Mouse (Mus musculus) kidney, postnatal 14 days (tissue): ENCODE data around the gene Prkcd.

Source experiments
- DNase-seq: peaks from one replicate; pipeline ENCODE4 v3.0.0; 2022; ENCODE audit warnings: mixed read lengths

Gene Prkcd

DNA sequence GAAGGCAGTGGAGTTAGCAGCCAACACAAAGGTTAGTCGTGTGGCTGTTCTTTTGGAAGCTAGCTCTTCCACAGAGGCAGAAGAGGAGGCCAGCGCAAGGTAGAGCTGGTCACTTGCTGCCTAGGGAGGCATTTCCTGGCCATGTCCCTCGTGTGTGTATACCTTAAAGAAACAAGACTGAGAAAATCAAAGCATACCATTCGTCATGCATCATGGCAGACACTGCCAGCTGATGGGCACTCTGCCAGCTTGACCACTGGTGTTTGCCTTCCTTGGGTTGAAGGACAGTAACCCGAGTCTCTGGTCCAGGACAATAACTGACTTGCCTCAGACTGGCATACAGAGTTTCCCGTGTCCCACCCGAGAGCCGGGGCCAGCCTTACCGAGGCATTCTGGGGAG lies 55.7 kb downstream of the Prkcd start:
- peak; percentile 66 for DNase-seq

GRCm38 (mm10) chr14:30568016-30568415 lies 58.0 kb downstream of the Prkcd start:
- DNase-seq, result no peak

DNA sequence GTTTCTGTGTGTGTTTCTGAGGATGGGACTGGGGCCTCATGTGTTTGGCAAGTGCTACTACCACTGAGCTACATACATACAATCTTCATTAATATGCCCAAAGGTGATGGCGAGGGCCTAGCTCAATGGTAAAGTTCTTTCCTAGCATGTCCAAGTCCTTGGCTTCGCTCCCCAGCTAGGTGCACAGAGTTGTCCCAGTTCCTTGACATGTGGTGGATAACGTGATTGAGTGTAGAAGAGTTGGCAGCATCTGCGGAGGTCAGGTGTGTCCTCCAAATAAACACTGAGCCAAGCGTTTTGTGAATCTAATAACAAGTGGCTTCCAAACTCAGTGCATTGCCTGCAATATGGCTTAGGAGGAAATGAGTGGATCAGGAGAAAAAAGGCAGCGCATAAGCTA lies 59.7 kb downstream of the Prkcd start:
- no peak for DNase-seq

DNA sequence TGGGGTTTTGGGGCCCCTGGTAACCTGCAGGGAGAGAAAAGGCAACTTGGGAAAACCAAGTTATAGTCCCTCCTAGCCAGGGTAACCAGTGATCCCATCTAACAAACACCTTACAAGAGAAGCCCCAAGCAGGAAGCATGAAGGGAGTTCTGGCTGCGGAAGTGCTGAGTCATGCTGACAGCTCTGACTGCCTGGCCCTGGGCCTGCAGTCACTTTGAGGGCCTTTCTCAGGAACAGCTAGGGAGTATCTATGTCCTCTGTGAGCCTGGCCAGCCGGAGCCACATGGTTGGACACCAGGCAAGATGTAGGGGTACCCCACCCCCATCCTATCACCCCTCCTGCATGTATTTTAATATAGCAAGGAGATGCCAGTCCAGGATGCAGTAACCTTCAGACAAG lies 61.6 kb downstream of the Prkcd start:
- DNase-seq, result peak; percentile 82

DNA sequence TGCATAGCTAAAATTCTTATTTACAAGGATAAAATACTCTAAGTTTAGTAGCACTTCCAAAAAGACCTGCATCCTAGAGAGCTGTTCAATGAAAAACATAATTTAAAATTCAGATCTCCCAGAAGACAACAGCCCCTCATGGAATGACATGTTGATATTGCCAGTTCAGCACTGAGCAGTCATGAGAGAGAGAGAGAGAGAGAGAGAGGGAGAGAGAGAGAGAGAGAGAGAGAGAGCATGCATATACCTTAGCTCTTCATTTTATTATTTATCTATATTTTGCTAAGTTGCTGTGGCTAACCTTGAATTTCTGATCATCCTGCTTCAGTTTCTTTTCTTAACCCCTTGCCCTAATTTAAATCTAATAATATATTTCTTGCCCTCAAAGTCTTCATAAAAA lies 63.7 kb downstream of the Prkcd start:
- no peak for DNase-seq

DNA sequence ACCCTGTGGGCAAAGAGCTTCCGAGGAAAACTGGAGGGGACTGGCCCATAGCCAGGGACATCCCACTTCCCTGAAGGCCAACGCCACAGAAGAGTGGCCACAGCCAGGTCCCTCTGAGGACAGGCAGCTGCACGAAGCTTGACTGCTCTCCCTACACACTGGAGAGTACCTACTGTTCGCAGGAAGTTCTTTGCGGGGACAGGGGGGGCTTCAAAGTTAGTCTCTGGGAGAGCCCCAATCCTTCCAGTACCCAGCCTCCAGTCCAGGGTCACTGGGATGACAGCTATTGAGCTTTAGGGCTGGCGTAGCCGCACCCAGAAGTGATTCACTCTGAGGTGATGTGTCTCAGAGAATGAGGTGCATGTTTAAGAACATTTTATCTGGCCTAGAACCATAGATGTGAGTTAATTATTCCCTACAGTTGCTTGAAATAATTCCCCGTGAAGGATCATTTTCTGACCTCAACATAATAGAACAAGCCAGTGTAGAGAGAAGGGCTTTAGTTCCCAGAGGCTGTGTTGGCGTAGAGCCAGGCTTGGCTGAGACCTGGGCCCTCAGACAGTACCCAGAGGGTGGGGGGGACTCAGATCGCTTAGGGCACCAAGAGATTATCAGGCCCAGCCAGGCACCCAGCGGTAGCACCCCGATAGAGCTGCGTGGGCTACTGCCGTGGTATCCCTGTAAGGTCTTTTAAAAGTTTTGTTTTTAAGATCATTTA lies 64.4 kb downstream of the Prkcd start:
- peak; percentile 90 for DNase-seq

GRCm38 (mm10) chr14:30560803-30561389 lies 65.1 kb downstream of the Prkcd start:
- peak; percentile 46 for DNase-seq

DNA sequence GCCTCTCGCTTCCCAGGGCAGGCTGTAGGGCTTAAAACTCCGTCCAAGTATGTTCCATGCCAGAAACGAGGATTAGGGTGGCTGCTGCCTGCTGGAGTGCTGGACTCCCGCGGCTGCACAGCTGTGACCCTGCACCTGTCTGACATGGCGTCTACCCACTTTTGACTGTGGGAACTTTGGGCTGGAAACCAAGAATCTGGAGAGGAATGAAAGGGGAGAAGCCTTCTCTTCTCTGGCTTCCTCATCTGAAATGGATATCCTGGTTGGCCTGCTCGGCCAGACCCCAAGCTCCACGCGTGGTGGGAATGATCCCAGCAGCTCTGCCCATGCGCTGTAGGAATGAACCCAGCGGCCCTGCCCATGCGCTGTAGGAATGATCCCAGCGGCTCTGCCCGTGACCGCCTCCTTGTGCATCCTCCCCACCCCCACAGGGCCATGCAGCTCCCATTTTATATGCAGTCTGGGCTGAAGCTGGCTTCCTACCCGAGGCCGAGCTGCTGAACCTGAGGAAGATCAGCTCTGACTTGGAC lies 66.6 kb downstream of the Prkcd start:
- peak; percentile 77 for DNase-seq

DNA sequence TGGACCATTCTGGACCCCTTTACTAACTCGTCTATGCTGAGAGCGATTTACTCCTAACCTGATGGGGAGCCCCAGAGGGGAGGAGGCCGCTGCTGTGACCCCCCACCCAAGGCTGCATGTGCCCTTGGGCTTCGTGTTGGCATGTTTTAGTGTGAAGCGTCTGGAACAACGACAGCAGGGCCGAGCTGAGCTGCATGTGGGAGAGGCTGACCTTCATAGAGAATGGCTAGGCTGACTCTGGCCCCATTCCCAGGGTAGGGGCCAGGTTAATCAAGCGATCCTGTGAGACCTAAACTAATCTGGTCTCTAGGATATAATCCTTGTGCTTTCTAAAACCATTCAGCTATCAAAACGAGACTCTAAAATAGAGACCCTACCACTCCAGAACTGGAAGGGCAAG lies 68.3 kb downstream of the Prkcd start:
- DNase-seq, result no peak

- no peak for DNase-seq
Measured at GRCm38 (mm10) chr14:30556651-30557050, 69.4 kb downstream of the Prkcd start.

GRCm38 (mm10) chr14:30553185-30553584 lies 72.8 kb downstream of the Prkcd start:
- DNase-seq, result no peak

DNA sequence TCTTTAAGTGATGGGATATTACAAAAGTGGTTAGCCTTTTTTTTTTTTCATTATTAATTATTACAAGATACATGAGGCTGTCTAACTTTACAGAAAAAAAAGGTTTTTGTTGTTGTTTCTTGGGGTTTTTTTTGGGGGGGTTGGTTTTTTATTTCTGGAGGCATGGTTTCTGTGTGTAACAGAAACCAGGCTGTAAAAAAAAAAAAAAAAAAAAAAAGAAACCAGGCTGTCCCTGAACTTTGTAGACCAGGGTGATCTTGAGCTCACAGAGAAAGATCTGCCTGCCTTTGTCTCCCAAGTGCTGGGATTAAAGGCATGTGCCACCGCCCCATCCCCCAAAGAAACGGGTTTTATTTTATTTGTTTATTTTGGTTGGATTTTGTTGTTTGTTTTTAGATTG lies 74.0 kb downstream of the Prkcd start:
- DNase-seq, result no peak

GRCm38 (mm10) chr14:30551509-30551908 lies 74.5 kb downstream of the Prkcd start:
- no peak for DNase-seq

DNA sequence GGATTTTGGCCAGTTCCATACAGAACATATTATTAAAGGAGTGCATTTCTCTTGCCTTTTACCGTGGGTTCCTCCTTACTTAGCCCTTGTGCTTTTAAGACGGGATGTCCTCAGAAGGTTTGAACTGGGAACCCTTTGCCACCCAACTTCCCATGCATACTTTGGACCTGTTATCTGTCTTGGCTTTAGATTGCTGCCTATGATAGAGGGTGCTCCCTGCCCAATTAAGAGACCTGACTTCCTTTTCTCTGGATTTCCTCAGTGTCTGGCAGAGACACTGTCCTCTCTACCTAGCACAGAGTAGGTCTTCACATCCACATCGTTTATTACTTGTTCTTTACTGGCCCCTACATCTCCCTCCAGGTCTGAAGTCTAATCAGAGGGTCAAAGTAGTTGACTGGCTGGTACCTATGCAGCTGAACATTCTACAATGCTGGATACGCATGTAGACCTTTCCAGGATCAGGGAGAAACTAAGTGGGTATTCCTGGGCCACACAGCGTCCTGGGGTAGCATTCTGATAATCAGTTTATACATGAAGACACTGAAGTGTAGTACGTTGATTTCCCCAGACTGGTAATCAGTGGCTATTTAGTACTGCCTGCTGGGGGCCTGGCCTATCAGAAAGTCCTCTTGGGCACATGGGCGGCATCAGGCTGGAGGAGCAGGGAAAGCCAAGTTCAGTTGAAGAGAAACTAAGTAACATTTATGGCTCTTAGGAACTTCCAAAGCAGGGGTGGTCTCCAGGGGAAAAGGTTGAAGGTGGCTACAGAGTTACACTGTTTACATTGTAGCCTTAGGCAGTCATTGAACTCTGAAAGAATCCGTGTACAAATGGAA lies 75.6 kb downstream of the Prkcd start:
- DNase-seq, result no peak

DNA sequence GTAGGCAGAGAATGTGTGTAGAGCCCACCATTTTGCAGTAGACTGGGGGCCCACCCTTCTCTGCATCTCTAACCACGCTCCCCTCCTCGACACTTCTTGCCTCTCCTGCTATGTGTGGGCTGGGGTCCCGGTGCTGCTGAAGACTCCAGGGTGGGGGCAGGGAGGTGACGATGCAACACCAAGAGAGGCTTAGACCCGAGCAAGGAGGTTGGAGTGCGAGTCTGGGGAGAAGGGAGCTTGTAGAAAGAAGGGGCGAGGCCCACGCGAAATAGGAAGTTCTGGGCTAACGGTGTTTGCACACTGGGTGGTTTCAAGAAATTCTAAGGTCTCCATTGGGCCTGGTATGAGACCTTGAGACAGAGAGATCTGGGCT lies 76.2 kb downstream of the Prkcd start:
- DNase-seq, result no peak

DNA sequence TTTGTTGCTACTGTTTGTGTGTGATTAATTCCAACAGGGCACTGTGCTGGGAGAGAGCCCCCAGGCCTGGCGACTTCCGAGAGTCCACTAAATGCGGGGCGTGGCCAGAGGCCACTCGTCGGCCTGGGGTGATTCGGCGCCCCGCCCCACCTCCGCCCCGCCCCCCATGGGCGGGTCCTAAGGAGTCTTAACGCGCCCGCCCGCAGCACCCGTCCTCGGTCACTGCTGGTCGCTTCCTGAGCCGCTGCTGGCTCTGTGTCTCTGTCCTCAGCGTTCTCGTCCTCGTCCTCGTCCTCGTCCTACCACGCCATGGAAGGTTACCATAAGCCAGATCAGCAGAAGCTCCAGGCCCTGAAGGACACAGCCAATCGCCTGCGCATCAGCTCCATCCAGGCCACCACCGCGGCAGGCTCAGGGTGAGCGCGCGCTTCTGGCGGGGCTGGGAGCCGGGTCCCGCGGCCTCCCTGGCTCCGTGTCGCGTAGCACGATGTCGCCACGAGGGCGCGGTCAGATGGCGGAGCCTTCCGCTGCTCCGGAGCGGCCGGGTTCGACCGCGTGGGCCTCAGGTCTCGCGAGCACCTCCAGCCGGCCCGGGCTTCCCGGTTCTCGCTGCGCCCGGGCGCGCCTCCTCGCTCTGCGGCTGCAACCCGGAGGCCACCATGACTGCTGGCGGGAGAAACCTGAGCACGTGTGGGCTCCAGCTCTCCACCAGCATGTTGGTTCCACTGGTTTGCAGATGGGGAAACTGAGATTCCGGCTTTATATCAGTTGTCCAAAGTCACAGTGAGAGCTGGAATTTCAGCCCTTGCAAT lies 76.8 kb downstream of the Prkcd start:
- peak; percentile 99 for DNase-seq

DNA sequence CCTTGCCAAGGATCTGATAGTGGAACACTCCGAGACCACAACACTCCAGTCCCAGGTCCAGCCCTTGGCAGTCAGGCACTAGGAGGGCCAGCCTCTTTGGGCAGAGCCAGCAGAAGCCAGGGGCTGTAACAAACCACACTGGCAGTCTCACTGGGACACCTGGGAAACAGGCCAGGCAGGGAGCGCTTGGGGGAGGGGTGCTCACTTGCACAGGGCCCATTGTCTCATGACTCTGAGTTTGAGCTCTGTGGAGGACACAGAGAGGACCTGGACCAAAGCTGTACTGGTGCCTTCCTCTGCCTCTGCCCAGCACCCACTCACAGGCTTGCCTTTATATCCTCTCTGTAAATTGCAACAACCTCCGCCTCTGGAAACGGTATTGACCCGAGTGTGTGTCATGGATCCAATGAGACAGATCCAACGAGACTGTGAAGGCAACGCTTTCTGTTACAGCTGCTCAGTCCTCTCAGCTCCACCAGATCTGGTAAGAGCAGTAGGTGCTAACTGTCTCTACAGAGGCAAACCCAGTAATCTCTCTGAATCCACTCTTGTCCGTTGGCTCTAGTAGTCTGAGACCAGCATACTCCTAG lies 77.8 kb downstream of the Prkcd start, which contains the start of gene Tkt:
Gene Tkt (plus strand): TSS at position 229 of the 590 bp plus-strand sequence.
- peak; percentile 86 for DNase-seq
